Mouse (Mus musculus) spleen, adult 18-20 months (tissue): ENCODE data around the gene Areg.

Experiments used
- DNase-seq, 2 experiments: peaks; one replicate each; pipeline ENCODE4 v3.0.0; 2022; ENCODE audit warnings: mixed read lengths in 2 of 2

Areg gene

GRCm38 (mm10) chr5:91176397-91176796 lies 37.0 kb downstream of the Areg start:
- DNase-seq = no peak

- DNase-seq = no peak
These were observed 55.2 kb downstream of the Areg start for GRCm38 (mm10) chr5:91194572-91194971.
